Mouse (Mus musculus) kidney, adult 8-10 months (tissue): ENCODE data around the gene Prcc.
"Not testable (repeated sequence)": the region's sequence is repeated elsewhere in the genome, so short reads cannot be mapped to it uniquely, and the experiment has no call there.

Source experiments
- DNase-seq, 2 experiments: peaks; one replicate each; pipeline ENCODE4 v3.0.0; 2022

The Prcc gene

GRCm38 (mm10) chr3:87905880-87906485, 20.6 kb upstream of the Prcc start, which contains the start of gene Hdgf:
TSS of gene Hdgf (plus strand) at chr3:87906321.
- DNase-seq, result peak; percentile 94 to 95

GRCm38 (mm10) chr3:87903821-87904220, 18.4 kb upstream of the Prcc start:
- DNase-seq, result no peak

- DNase-seq, result not testable (repeated sequence)
Observed at GRCm38 (mm10) chr3:87901959-87902358, 16.6 kb upstream of the Prcc start.

- no peak for DNase-seq
Observed at GRCm38 (mm10) chr3:87901036-87901624, 15.7 kb upstream of the Prcc start.

- DNase-seq, result no peak
Observed at GRCm38 (mm10) chr3:87899776-87900175, 14.4 kb upstream of the Prcc start.

- no peak for DNase-seq
Observed at GRCm38 (mm10) chr3:87899266-87899665, 13.9 kb upstream of the Prcc start.

- DNase-seq, result no peak
Observed at GRCm38 (mm10) chr3:87893367-87893905, 8.0 kb upstream of the Prcc start.

- DNase-seq, result no peak
Observed at GRCm38 (mm10) chr3:87891481-87891880, 6.1 kb upstream of the Prcc start.

- DNase-seq, result not testable (repeated sequence)
Observed at GRCm38 (mm10) chr3:87887400-87887799, 2.0 kb upstream of the Prcc start.

GRCm38 (mm10) chr3:87886416-87886815, 1.0 kb upstream of the Prcc start:
- DNase-seq, result no peak

GRCm38 (mm10) chr3:87886004-87886365, 577 bp upstream of the Prcc start:
- DNase-seq, result no peak

GRCm38 (mm10) chr3:87884708-87885251, 628 bp downstream of the Prcc start:
- DNase-seq, result peak in 1 of 2 experiments; percentile 35

- DNase-seq, result no peak
Observed at GRCm38 (mm10) chr3:87884291-87884690, 1.1 kb downstream of the Prcc start.

- DNase-seq, result no peak
Observed at GRCm38 (mm10) chr3:87877730-87878129, 7.7 kb downstream of the Prcc start.

- DNase-seq, result not testable (repeated sequence)
Observed at GRCm38 (mm10) chr3:87864111-87864510, 21.3 kb downstream of the Prcc start.

GRCm38 (mm10) chr3:87859813-87860212, 25.6 kb downstream of the Prcc start:
- peak; percentile 55 to 71 for DNase-seq

GRCm38 (mm10) chr3:87857666-87858065, 27.7 kb downstream of the Prcc start:
- no peak for DNase-seq

GRCm38 (mm10) chr3:87855936-87856335, 29.5 kb downstream of the Prcc start:
- DNase-seq, result no peak

GRCm38 (mm10) chr3:87854795-87855568, 30.4 kb downstream of the Prcc start:
- DNase-seq, result peak; percentile 30 to 62

GRCm38 (mm10) chr3:87849117-87849516, 36.3 kb downstream of the Prcc start:
- no peak for DNase-seq

- no peak for DNase-seq
Observed at GRCm38 (mm10) chr3:87847680-87848079, 37.7 kb downstream of the Prcc start.

- DNase-seq, result no peak
Observed at GRCm38 (mm10) chr3:87846650-87847110, 38.7 kb downstream of the Prcc start, which contains the start of gene Sh2d2a. TSS of gene Sh2d2a (plus strand) at chr3:87846755.

GRCm38 (mm10) chr3:87846186-87846585, 39.2 kb downstream of the Prcc start:
- DNase-seq, result no peak
